Mouse (Mus musculus) urinary bladder, postnatal 14 days (tissue): ENCODE data around the gene Nme2.

Experiments used
- DNase-seq: peaks from one replicate; pipeline ENCODE4 v3.0.0; 2021; ENCODE audit warnings: low spot score

Gene Nme2

GRCm38 (mm10) chr11:93956159-93956558, at the start of gene Nme2:
TSS of gene Nme2 (minus strand) at chr11:93956259.
- no peak for DNase-seq

- no peak for DNase-seq
These were observed 47.3 kb upstream of the Nme2 start for GRCm38 (mm10) chr11:94003346-94003745.

- DNase-seq, result no peak
These were observed 43.2 kb upstream of the Nme2 start for GRCm38 (mm10) chr11:93999276-93999675.

- DNase-seq, result peak; percentile 20
These were observed 41.2 kb upstream of the Nme2 start for GRCm38 (mm10) chr11:93997141-93997775.

- DNase-seq, result peak; percentile 47
These were observed 40.5 kb upstream of the Nme2 start for GRCm38 (mm10) chr11:93996306-93997140.

- DNase-seq, result peak; percentile 92
These were observed 39.8 kb upstream of the Nme2 start, which contains the start of gene Spag9 for GRCm38 (mm10) chr11:93995720-93996305. TSS of gene Spag9 (plus strand) at chr11:93996091.

GRCm38 (mm10) chr11:93995111-93995719, 39.2 kb upstream of the Nme2 start:
- DNase-seq, result peak; percentile 88

- peak; percentile 9 for DNase-seq
These were observed 38.5 kb upstream of the Nme2 start for GRCm38 (mm10) chr11:93994531-93994930.

- DNase-seq, result peak; percentile 25
These were observed 32.4 kb upstream of the Nme2 start for GRCm38 (mm10) chr11:93988328-93989062.

GRCm38 (mm10) chr11:93987625-93988327, 31.7 kb upstream of the Nme2 start:
- no peak for DNase-seq

GRCm38 (mm10) chr11:93987026-93987425, 31.0 kb upstream of the Nme2 start:
- DNase-seq, result no peak

- DNase-seq, result no peak
These were observed 30.2 kb upstream of the Nme2 start for GRCm38 (mm10) chr11:93986298-93986697.

GRCm38 (mm10) chr11:93985265-93985664, 29.2 kb upstream of the Nme2 start:
- DNase-seq, result no peak

GRCm38 (mm10) chr11:93984619-93985018, 28.6 kb upstream of the Nme2 start:
- no peak for DNase-seq

GRCm38 (mm10) chr11:93979502-93980049, 23.5 kb upstream of the Nme2 start:
- no peak for DNase-seq

- no peak for DNase-seq
These were observed 16.9 kb upstream of the Nme2 start for GRCm38 (mm10) chr11:93972951-93973350.

- DNase-seq, result no peak
These were observed 13.7 kb upstream of the Nme2 start for GRCm38 (mm10) chr11:93969799-93970198.

GRCm38 (mm10) chr11:93969171-93969570, 13.1 kb upstream of the Nme2 start:
- DNase-seq, result no peak

GRCm38 (mm10) chr11:93968848-93969128, 12.7 kb upstream of the Nme2 start:
- DNase-seq, result no peak

- peak; percentile 98 for DNase-seq
These were observed 12.2 kb upstream of the Nme2 start, which contains the start of the genes Gm20390 and Nme1 for GRCm38 (mm10) chr11:93968005-93968847. TSS of gene Gm20390 (minus strand) at chr11:93968293. TSS of gene Nme1 (minus strand) at chr11:93968521.
